Mouse (Mus musculus): Measurements from ENCODE around the gene Col17a1.

Gene Col17a1

DNA sequence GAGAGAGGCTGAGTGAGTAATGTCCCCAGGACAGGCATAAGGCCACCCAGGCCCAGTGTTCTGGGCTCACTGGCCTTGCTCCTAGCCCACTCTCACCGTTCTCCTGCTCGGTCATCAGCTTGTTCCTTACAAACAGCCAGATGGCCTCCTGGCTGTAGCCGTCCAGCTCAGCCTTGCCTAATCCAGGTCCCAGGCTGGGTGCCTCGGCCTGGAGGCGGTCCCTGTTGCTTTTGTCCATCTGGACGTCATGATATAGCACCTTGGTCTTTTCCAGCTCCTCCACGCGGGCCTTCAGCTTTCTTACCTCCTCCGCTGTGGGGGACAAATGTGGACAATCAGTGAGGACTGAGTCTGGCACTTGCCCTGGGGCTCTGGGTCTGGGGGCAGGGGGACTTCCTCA lies 23.5 kb downstream of the Col17a1 start:
- in situ Hi-C loops (cut with MboI, MseI) = no loop called here

DNA sequence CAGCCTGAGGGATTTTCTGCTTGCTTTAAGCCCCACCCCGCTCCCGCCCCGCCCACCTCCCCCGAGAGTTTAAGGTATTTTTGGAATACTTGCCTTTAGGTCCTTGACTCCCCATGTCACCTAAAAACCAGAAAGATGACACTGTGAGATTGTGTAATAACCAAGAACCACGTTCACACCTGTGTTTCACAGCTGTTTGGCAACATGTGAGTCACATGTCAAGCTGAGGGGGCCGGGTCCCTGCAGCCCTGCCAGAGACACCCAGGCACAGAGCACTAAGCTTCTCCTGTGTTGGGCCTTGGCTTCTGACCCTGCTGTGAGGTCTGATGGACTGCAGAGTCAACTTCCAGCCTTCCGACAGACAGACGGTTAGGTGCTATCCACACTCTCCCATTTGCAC lies 24.3 kb downstream of the Col17a1 start:
- in situ Hi-C loops (cut with MboI, MseI) = no loop called here

DNA sequence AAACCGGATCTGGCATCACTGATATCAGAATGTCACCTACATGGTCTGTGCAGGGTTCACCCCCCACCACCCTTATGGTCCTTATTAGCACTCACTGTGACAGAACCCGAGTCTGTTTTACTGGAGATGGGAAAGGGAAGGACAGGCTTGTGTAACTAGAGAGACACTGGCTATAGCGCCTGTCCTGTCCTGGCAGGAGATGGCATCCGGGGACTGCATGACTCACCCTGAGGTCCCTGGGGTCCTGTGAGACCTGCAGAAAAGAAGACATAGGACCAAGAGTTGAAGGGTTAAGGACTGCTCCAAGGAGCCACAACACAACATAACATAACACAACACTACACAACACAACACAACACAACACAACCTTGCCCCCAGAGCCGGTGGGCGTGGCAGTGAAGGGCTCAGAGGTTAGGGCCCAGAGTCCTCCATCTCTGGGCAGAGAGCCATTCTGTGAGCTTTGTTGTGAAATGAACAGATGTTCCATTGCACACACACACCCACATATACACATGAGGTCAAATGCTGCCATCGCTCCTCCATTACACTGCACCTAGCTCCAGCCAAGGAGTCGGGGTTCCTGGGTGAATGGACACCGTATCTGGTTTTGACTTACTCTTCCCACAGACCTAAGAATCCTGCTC lies 32.0 kb downstream of the Col17a1 start:
- in situ Hi-C loops (cut with MboI, MseI) = no loop called here

DNA sequence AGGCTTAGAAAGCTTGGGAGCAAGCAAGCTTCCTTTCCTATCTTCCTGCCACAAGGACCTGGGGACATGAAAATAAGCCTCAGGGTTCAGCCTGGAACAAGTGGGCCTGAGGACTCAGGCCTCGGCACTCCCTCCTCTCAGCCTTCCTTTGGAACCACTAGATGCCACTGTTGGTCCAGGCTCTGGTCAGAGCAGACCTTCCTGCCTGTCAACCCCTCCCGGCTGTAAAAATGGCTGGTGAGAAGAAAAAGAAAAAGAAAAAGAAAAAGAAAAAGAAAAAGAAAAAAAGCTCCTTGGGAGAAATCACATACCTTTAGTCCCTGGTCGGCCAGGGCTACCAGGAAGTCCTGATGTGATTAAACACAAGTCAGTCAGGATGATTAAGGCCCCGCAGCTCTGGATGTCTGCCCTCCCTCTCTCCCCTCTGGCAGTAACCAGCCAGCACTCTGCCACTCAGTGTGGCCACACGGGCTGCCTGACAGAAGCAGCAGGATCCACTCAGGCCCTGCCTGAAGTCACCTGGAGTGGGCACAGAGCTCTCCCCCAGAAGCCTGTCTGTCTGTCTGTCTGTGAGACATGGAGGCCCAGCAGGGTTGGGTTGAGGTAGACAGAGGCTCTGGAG lies 32.9 kb downstream of the Col17a1 start:
- in situ Hi-C loops (cut with MboI, MseI) = no loop called here

DNA sequence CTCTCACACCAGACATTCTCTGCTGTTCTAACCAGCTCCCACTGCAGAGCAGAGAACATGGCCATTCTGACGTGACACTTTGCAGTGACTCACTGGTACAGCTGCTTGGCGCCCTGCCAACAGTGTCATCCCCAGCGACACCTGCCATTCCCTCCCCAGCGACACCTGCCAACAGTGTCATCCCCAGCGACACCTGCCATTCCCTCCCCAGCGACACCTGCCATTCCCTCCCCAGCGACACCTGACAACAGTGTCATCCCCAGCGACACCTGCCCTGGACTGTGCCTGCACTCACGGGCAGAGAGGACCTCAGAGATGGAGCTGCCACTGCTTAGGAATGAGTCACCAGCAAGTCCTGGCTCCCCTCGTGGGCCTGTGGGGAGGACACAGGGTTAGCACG lies 37.0 kb downstream of the Col17a1 start:
- in situ Hi-C loops (cut with MboI, MseI) = loop anchor here (5.0 kb wide), 1 partner anchor 142 kb away; no protein-coding TSS in a partner anchor

DNA sequence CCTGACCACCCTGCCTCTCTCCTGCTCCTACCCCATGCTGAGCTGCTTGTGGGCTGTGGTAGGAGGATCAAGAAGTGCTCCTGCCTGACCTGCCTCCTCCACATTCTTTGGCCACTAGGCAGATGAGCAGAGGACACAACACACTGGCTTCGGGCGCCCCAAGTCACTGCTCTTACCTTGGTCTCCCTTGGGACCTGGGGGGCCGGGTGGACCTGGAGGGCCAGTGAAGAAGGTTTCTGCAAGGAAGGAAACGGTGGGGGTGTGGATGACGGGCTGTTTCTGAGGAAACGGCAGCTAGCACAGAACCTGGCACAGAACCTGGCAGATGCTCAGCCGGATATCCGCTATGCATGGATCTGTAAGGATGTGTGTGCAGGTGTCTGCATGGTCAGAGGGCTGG lies 38.7 kb downstream of the Col17a1 start:
- in situ Hi-C loops (cut with MboI, MseI) = loop anchor here (5.0 kb wide), 1 partner anchor 144 kb away; no protein-coding TSS in a partner anchor

DNA sequence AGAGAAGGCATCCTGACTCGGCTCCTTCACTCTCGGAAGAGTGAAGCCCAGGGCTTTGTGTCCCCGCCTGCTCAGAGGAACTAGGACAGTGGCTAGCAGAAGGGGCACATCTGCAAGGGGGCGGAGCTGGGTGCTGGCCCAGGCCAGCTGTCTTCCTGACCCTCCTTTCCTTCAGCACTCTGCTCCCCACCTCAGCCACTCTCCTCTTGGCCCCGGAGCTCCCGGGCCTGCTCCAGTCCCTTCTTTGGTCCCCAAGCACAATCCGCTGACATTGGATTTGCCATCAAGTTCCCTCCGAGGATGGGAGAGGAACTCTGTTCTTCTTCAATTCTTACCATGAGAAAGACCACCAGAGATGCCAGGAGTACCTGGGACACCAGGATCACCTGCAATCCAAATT lies 39.6 kb downstream of the Col17a1 start:
- in situ Hi-C loops (cut with MboI, MseI) = loop anchor here (5.0 kb wide), 1 partner anchor 145 kb away; no protein-coding TSS in a partner anchor

DNA sequence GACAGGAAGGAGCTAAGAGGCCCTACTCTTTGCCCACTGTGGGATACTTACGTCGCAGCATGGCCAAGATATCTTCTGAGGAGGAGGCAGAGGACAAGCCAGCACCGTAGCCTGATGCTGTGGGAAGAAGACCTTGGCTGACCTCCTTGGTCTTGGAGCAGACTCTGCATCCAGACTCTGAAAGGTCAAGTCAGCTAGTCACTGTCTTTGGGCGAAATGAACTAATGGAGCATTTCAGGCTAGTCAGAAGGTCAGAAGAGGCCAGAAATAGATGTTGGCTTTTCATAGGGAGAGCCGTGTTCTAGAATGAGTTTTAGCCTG lies 40.8 kb downstream of the Col17a1 start:
- in situ Hi-C loops (cut with MboI, MseI) = loop anchor here (5.0 kb wide), 1 partner anchor 146 kb away; no protein-coding TSS in a partner anchor

DNA sequence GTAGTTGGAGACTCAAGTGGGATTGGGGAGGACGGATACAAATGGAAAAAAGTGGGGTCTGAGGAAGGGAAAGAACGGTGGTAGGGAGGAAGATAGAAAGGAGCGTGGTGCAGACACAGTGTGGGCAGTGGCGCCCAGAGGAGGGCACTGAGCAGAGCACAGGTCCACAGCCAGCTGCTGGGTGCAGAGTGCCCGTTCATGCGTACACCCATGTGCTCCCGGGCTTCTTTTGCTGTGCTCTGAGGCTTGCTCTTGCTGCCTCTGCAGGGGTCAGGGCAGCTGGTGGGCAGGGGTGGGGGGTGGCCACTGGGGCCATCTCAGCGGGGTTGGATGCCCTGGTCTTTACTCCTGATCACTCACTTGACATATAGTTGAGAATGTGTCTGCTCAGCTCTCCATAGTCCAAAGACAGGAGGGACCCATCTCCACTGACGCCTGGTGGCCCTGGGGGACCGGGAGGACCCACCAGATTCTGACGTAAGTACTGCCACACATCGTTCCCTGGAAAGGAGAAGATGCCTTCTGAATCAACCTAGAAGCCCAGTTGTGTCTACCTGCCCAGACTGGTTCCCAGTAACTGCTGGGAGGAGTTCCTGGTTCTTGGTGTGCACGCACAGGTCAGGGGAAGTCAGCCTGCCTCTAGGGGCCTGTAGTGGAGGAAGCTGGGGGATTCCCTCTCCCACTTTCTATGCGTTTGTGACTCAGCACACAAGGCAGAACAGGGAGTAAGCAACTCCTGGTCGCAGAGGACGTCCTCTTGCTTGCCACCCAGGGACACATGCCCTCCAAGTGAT lies 41.3 kb downstream of the Col17a1 start:
- in situ Hi-C loops (cut with MboI, MseI) = loop anchor here (5.0 kb wide), 1 partner anchor 147 kb away; no protein-coding TSS in a partner anchor

DNA sequence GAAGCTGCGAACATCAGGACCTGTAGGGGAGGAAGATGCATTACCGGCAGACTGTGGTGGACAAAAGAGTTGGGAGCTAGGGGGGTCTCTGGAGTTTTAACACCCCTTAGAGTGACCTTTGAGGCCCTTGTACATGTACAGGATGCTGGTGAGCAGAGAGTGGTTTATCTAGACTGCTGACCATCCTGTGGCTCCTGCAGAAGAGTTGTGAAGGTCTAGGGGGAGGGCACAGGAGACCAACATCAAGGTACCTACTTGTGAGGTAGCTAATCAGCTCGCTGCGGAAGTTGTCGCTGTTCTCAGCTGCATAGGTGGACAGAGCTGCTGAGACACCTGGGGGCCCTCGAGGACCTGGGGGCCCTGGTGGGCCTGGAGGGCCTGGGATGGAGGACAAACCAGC lies 42.8 kb downstream of the Col17a1 start:
- in situ Hi-C loops (cut with MboI, MseI) = no loop called here

DNA sequence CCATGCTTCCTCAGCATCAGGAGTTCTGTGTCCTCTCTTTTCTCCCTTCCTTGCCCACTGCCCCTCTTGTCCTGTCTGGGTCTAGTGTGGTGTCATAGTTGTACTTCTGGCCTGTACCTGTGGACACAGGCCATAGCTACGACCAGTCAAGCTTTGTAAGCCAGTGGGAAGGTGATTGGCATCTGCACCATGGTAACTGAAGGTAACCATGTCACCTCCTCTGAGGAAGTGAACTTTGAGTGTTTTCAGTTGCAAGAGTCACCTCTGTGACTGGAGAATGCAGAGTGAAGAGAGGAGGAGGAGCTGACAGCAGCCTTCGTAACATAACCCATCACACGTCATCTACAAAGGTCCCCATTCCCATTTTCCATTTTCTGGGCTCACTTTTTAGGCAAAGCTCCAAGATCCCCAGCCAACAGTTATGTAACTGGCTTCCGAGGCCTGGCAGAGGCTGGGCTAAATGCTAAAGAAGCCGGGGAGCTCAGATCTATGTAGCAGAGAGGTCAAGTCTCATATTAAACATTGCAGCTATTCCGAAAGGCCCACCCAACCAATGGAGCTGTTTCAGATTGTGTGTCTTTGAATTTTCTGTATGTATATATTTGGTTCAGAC lies 45.3 kb downstream of the Col17a1 start:
- in situ Hi-C loops (cut with MboI, MseI) = no loop called here

DNA sequence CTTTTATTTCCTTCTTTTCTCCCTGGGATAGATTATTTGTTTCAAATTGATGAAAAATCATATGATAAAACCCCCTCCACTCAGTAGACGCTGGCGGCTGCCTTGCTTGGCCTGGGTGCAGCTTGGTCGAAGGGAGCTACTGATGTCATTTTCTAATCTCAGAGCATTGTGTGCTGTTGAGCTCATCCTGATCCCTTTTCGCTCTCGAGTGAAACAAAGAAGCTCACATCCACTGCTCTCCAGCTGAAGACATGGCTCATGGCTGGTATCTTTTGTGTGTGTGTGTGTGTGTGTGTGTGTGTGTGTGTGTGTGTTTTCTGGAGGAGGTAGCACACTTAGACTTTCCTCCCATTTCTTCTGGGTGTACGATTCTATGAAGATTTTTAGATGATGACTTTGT lies 46.3 kb downstream of the Col17a1 start:
- in situ Hi-C loops (cut with MboI, MseI) = no loop called here

DNA sequence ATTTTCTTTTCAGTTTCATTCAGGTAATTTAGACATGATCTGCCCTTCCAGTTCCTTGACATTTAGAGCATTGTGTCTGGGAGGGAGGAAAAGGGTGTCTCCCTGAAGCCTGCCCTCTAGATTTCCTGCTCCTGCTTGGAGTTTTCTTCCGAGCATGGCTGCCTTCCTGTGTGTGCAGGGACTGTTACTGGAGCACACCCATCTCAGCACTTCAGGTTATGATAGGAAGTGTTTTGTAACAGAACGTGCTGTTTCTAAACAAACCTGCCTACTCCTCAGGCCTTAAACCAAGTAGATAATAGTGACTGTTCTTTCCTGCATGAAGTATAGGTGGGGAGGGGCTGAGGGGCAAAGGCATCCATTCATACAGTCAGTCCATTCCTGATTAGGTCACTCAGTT lies 48.0 kb downstream of the Col17a1 start:
- in situ Hi-C loops (cut with MboI, MseI) = no loop called here

DNA sequence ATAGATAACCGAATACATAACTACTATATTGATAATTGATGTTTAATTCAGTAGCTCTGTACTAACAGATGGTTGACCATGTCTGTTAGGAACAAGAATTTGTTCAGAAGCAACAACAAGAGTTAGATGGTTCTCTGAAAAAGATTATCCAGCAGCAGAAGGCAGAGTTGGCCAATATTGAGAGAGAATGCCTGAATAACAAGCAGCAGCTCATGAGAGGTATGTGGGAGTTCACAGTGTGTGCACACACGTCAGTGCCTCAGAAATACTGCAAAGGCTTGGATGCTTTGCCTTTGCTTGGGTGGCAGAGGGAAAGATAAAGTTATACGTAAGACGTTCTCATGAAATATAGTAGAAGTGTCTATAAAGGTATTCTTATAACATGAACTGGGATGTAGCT lies 56.5 kb downstream of the Col17a1 start:
- in situ Hi-C loops (cut with MboI, MseI) = no loop called here

DNA sequence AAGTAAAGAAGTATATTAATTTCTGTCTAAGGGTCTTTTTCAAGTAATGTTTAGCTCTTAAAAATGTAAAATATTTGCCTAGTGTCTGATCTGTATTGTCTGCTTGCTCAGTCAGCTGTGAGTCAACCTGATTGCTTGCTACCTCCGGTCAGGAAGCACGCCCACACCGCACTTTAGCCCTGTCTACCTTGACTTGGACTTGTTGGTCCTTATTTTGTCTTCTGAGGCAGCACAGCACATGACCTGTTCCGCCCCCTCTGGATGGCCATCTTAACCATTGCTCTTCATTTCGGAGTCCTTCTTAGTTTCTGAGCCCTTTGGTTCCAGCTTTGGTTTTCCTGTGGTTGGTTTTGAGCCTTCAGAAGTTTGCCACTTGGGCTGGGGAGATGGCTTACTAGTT lies 60.1 kb downstream of the Col17a1 start:
- in situ Hi-C loops (cut with MboI, MseI) = no loop called here

DNA sequence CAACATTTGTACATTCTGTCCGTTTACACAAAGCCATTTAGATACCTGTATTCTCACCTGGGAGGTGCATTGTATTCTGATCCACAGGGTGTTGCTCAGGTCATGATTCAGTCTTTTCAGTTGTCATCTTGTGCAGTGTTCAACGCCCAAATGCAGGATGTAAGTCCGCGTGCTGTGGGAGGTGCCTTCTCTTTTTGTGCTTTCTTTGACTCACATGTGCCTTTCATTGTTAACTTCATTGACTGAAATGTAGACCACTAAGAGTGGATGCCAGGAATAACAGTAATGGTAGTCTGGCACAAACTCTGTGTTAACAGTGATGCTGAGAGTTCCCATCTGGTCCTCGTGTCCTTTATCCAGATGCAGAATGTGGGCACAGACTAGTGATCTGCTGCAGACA lies 61.5 kb downstream of the Col17a1 start:
- in situ Hi-C loops (cut with MboI, MseI) = no loop called here

DNA sequence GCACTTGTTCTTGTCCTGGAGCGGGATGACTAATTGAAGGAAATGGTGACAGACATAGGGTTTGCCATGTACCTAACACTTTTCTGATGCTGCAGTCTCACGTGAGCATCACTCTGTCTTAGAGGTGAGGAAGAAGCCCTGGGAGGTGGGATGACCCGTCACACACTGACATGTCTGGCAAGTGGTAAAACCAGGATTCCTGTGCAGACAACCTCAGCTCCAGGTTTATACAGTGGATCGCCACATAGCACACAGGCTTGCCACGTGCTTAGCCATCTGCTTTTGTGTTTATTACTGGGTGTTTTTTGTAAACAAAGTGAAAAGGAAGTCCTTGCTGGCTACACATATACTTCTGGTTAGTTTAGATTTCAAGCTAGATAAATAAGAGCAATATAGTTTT lies 62.8 kb downstream of the Col17a1 start:
- in situ Hi-C loops (cut with MboI, MseI) = no loop called here

DNA sequence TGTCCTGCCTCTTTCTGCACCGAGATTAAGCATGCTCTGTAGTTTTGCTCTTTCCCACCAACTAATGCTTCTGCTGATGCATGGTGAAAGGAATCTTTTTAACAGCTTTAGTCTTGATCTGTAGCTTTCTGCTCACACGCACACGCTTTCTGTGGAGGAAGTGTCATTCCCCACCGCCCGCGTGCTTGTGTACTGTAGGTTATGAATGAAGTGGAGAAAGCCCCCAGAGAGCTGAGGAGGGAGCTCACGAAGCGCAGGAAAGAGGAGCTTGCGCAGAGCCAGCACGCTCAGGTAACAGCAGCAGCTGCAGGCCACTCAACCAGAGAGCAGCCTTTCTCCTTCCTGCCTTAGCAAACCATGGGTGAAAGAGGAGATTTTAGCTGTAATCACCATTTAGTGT lies 64.4 kb downstream of the Col17a1 start:
- in situ Hi-C loops (cut with MboI, MseI) = no loop called here

DNA sequence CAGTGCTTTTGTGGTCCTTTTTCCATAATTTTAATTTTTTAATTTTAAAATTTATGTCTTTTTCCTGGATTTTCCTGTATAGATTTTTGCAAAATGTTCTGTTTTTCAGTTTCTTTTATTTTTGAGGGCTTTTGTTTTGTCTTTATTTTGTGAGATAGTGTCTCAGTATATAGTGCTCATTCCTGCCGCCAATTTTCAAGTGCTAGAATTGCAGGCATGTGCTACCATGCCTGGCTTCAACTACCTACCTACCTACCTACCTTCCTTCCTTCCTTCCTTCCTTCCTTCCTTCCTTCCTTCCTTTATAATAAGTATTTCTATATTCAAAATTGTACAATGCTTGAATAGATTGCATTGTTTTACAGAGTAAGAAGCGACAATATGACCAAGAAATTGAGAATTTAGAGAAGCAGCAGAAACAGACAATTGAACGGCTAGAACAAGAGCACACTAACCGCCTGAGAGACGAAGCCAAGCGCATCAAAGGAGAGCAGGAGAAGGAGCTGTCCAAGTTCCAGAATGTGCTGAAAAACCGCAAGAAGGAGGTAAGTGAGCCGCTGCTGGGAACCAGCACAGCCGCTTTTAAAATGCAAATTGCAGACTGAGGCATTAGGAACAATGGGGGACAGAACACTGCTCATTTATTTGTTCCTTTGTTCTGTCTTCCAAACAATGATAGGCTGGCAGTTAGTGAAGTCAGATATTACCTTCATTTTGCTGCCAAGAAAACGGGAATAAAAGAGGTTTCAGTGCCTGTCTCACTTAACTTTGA lies 66.8 kb downstream of the Col17a1 start:
- in situ Hi-C loops (cut with MboI, MseI) = no loop called here

DNA sequence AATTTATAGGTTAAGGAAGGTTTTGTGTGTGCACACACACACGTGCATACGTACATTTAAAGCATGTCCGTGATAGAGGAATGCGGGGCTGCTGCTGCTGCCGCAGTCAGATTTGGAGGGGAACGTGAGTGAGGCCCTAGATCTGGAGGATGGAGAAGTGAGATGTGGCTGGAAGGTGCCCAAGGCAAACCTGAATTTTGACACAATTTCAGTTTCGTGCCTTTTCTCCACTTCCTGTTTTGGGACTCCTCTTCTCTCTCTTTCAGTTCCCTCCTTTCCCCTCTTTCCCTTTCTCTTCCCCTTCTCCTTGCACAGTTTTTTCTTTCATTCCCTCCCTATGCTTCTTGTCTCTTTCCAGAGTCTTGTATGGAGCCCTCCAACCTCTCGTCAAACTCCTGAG lies 70.4 kb downstream of the Col17a1 start:
- in situ Hi-C loops (cut with MboI, MseI) = no loop called here

DNA sequence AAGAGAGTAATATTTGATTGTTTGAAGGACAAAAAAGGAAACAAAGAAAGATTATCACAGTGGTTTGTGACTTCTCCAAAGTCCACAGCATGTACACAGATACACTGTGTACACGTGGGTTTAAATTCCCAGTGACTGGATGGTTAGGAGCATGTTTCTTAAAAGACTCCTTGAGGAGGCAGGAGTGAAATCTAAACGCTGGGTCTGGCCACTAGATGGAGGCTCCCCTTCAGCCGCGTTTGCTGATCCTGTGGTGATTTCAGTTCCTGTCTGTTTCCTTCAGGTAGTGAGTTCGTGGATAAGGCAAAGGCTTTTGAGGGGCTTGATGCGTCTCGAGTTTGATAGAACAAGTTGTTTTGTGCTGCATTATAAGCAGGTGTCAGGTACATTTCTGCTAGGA lies 78.5 kb downstream of the Col17a1 start:
- in situ Hi-C loops (cut with MboI, MseI) = no loop called here

DNA sequence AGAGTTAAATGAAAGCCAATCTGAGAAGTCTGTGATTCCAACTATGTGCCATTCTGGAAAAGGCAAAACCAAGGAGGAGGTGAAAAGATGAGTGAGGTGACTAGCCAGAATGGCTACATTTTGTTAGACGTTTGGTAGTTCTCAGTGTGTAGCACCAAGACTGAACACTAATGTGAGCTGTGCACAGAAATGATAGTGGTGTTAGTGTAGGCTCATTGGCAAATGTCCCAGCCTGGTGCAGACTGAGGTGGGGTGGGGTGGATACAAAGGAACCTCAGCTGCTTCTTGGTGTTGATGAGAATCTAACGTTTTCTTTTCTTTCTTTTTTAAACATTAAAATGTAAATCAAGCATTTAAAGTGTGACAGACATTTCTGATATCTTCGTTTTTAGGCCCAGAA lies 83.4 kb downstream of the Col17a1 start:
- in situ Hi-C loops (cut with MboI, MseI) = no loop called here

Measured in regulatory T cell (primary cell).